Mouse (Mus musculus) E14TG2a.4 (cell line): ENCODE measurements at regions not wholly inside any gene's neighbourhood (a gene's known extent, or its start where the extent isn't known, plus 50 kb on each side); places are given as distances from the start of the nearest gene placed in this dataset.

Experiments
- H3K27me3 ChIP-seq: 2 replicates; pipeline ENCODE4 v1.6.1; 2014; ENCODE audit warnings: low read length, control low read depth; ENCODE audit not compliant: insufficient read depth
- H3K36me3 ChIP-seq: 2 replicates; pipeline ENCODE4 v1.6.1; 2014; ENCODE audit warnings: low read length, control low read depth; ENCODE audit not compliant: insufficient read depth
- H3K4me1 ChIP-seq: replicated peaks from 2 replicates; pipeline ENCODE4 v1.6.1; 2014; ENCODE audit warnings: low read depth, low read length, control low read depth
- H3K4me3 ChIP-seq: replicated peaks from 2 replicates; pipeline ENCODE4 v1.5.1; 2014; ENCODE audit warnings: mild to moderate bottlenecking, low read length
- H3K9me3 ChIP-seq: 2 replicates; pipeline ENCODE4 v1.6.1; 2014; ENCODE audit warnings: low read length, control low read depth
- CTCF ChIP-seq: conservative IDR thresholded peaks from 2 replicates; pipeline ENCODE4 v1.5.1; 2014; ENCODE audit warnings: low read length
- NANOG ChIP-seq: IDR thresholded peaks from 2 replicates; pipeline ENCODE4 v1.6.1; 2014; ENCODE audit warnings: borderline replicate concordance, low read length, mixed read lengths
- POU5F1 ChIP-seq: IDR thresholded peaks from 2 replicates; pipeline ENCODE4 v1.6.1; 2014; ENCODE audit warnings: low read length, borderline replicate concordance

GRCm38 (mm10) chr2:106431637-106432199 is 261.4 kb upstream of the Mpped2 start:
- H3K36me3 ChIP-seq: no peaks in the 10 kb centered on the region
- 0 out of 2 replicates have a peak, but pooled peaks cover 7% of the 10 kb centered on the region for H3K4me1 ChIP-seq
- H3K9me3 ChIP-seq: peaks cover 7% of the 10 kb centered on the region
- no peak for TF ChIP-seq POU5F1
- TF ChIP-seq NANOG: no peak
- TF ChIP-seq CTCF: no peak
- no peaks in the 10 kb centered on the region for H3K27me3 ChIP-seq
- no peak overlapping the region for H3K4me3 ChIP-seq

DNA sequence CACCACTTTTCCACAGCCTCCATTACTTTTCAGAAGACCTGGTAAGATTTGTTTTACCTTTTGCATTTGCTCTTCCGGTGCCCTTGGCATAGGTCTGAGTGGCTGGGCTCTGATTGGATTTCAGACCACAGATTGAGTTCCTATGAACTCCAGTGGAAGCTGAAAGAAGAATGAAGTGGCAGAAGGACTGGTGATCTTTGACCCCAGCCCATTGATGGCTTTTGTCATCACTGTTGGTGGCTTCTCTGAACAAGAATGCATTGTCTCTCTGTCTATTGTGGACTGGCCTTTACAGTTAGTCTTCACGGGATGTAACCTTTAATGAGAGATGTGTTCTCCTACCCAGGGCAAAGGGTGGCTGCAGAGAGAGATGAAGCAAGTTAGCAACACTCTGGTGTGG is 256.9 kb upstream of the Mpped2 start:
- Histone ChIP-seq H3K4me3 (no peak overlapping the region), H3K9me3 (peaks cover 7% of the 10 kb centered on the region), H3K27me3 (no peaks in the 10 kb centered on the region), H3K36me3 (no peaks in the 10 kb centered on the region), H3K4me1 (0 out of 2 replicates have a peak, but pooled peaks cover 7% of the 10 kb centered on the region)
- TF ChIP-seq NANOG: no peak
- TF ChIP-seq CTCF: no peak
- TF ChIP-seq POU5F1: no peak

DNA sequence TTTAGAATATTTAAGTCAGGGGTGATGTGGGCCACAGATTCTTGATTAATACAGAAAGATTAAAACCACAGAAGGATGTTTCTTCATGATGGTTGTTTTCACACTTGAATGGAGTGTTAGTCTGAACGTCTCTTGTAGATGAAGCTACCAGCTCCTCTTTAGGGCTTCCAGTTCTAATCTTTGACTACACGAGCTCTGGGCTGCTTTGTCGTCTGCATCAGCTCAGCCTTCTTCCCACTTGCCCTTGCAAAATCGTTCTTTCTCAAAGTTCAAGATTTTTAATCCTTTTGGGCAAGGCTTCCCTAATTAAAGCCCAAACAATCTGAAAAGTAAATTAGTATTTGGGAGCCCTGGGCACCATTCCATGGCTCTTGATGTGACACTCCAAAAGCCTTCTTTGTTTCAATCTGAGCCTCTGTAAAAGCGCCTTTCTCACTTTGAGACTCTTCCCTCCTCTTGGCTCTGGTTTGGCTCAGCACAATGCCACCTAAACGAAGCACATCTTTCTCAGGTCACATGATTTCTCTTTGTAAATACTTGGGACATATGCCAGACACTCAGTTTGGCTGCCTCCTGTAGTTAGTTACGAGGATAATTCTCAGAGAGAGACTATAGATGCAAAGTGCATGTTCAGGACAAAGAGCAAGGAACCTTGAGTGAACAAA is 238.6 kb upstream of the Mpped2 start:
- Histone ChIP-seq H3K27me3 (no peaks in the 10 kb centered on the region), H3K36me3 (no peaks in the 10 kb centered on the region), H3K4me3 (no peak overlapping the region), H3K9me3 (no peaks in the 10 kb centered on the region), H3K4me1 (peaks cover 43% of the 10 kb centered on the region)
- TF ChIP-seq POU5F1 (no peak), CTCF (no peak)

DNA sequence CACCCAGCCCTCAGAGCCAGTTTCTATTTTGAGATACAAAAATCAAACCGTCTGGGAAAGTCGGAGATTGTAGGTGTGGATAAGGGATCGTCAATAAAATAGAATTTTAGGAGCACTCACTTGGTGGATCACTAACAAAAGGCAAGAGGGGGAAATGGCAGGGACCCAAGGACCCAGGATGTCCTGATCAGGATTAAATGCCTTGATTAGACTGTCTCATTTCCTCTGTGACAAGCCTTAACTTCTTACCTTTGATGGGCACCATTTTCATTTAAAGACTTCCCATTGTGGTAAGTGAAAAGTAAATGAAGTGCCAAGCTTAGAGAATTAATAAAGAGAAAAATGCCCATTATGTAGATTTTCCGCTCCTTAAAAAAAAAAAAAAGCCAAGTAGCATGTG is 238.0 kb upstream of the Mpped2 start:
- Histone ChIP-seq H3K4me1 (peaks cover 43% of the 10 kb centered on the region), H3K36me3 (no peaks in the 10 kb centered on the region)
- TF ChIP-seq CTCF (no peak), NANOG (no peak), POU5F1 (no peak)

GRCm38 (mm10) chr2:106455972-106456371 is 237.1 kb upstream of the Mpped2 start:
- H3K4me1 ChIP-seq: peaks cover 40% of the 10 kb centered on the region
- H3K4me3 ChIP-seq: no peak overlapping the region
- H3K36me3 ChIP-seq: no peaks in the 10 kb centered on the region
- no peaks in the 10 kb centered on the region for H3K27me3 ChIP-seq
- no peaks in the 10 kb centered on the region for H3K9me3 ChIP-seq
- TF ChIP-seq CTCF (no peak), NANOG (no peak), POU5F1 (no peak)

More for the DNA sequence above, 238.0 kb upstream of the Mpped2 start:
- no peaks in the 10 kb centered on the region for H3K27me3 ChIP-seq
- H3K9me3 ChIP-seq: no peaks in the 10 kb centered on the region
- no peak overlapping the region for H3K4me3 ChIP-seq

DNA sequence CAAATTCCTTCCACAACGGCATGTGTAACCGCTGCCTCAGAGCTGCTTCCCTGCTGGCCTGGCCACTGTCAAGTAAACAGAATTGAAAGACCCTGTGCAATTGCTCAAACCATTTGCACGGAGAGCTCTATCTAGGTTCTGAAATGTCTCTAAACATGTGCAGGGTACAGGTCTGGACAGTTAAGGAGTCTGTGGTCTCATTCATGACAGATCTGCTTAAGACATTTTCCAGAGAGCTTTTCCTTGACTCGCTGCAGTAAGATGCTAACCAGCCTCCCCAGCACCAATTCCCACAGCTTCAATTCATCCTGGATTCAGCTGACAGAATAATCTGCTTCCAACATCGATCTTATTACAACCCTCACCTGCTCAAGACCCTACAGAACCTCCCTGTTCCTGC is 235.1 kb upstream of the Mpped2 start:
- no peak for TF ChIP-seq NANOG
- TF ChIP-seq POU5F1: no peak
- no peak for TF ChIP-seq CTCF
- H3K4me1 ChIP-seq: peaks cover 49% of the 10 kb centered on the region
- no peak overlapping the region for H3K4me3 ChIP-seq
- no peaks in the 10 kb centered on the region for H3K36me3 ChIP-seq
- H3K9me3 ChIP-seq: no peaks in the 10 kb centered on the region
- H3K27me3 ChIP-seq: peaks cover 4% of the 10 kb centered on the region; the same call in 1 of the 2 replicates

- no peaks in the 10 kb centered on the region for H3K9me3 ChIP-seq
- H3K4me1 ChIP-seq: peaks cover 47% of the 10 kb centered on the region
- no peaks in the 10 kb centered on the region for H3K36me3 ChIP-seq
- H3K27me3 ChIP-seq: peaks cover 4% of the 10 kb centered on the region; the same call in 1 of the 2 replicates
- TF ChIP-seq CTCF (no peak), NANOG (no peak), POU5F1 (no peak)
- H3K4me3 ChIP-seq: no peak overlapping the region
Observed at GRCm38 (mm10) chr2:106461021-106461420, 232.0 kb upstream of the Mpped2 start.

DNA sequence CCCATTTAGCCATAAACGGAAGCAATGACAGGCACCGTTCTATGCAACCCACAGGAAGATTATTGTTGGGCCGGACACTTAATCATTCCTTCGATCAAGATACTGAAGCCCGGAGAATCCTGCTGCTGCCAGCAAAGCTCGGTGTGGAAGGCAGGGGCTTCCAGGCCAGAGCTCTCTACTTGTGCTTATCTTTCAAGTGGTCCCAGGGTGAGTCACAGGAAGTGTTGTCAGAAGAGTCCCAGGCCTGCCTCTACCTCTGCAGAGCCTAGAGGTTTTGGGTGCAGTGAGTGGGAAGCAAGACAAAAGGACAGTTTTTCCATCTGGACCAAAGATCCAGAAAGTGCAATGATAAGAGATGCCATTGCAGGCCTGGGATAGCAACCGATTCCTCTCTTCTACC is 231.6 kb upstream of the Mpped2 start:
- Histone ChIP-seq H3K4me1 (peaks cover 47% of the 10 kb centered on the region), H3K9me3 (no peaks in the 10 kb centered on the region), H3K27me3 (peaks cover 4% of the 10 kb centered on the region; the same call in 1 of the 2 replicates), H3K4me3 (no peak overlapping the region), H3K36me3 (no peaks in the 10 kb centered on the region)
- no peak for TF ChIP-seq NANOG
- TF ChIP-seq CTCF: no peak
- no peak for TF ChIP-seq POU5F1
